Mouse (Mus musculus): ENCODE results near the gene Fam47e.

DNA sequence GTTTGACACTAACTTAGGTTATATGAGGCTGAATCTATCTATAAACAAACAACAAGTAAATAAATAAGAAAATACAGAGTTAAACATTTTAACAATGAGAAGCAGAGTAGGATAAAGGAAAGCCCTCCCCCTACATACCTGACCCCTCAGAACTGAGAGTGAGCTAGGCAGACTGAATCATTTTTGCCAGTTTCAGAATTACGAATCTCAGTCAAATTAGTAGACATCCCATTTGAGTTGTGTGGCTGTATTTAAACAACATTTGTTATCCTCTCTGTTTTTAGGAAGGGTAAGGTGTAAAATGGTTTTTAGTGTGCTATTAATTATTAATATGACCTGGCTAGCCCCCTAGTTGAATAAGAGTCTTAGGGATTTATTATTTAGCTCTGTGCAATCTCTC lies 2.6 kb downstream of the Fam47e start:
- TF ChIP-seq CTCF (IDR thresholded peaks at IDR 0.05) (no peak), EP300 (IDR thresholded peaks at IDR 0.05) (no peak)
